Mouse (Mus musculus): ENCODE measurements at regions not wholly inside any gene's neighbourhood (a gene's known extent, or its start where the extent isn't known, plus 50 kb on each side); places are given as distances from the start of the nearest gene placed in this dataset.

- TF ChIP-seq CTCF (IDR thresholded peaks at IDR 0.05; ENCODE audit: borderline replicate concordance, insufficient read depth, low read depth, low read length) (no peak), POLR2A (IDR thresholded peaks at IDR 0.05; ENCODE audit: borderline replicate concordance, insufficient read depth, low read length) (no peak)
- Histone ChIP-seq H3K27ac (ENCODE audit: insufficient read depth, low read length) (no peak overlapping the region), H3K27me3 (ENCODE audit: control insufficient read depth, insufficient read depth, low read length) (no peaks in the 10 kb centered on the region), H3K4me3 (replicated peaks; ENCODE audit: insufficient read depth, low read depth, low read length) (no peak overlapping the region), H3K4me1 (ENCODE audit: control insufficient read depth, insufficient read depth, low read length) (no peaks in the 10 kb centered on the region)
- no peak for DNase-seq
- 54% methylated on average over 9 of the region's 9 CpGs for WGBS
Observed at GRCm38 (mm10) chr8:81097076-81097819, 82.5 kb upstream of the Usp38 start.

GRCm38 (mm10) chr8:81095237-81095636 is 80.5 kb upstream of the Usp38 start:
- H3K27ac ChIP-seq (ENCODE audit: insufficient read depth, low read length): no peak overlapping the region
- H3K4me3 ChIP-seq (replicated peaks; ENCODE audit: insufficient read depth, low read depth, low read length): no peak overlapping the region
- no peak for DNase-seq
- H3K4me1 ChIP-seq (ENCODE audit: control insufficient read depth, insufficient read depth, low read length): no peaks in the 10 kb centered on the region
- TF ChIP-seq CTCF (IDR thresholded peaks at IDR 0.05; ENCODE audit: borderline replicate concordance, insufficient read depth, low read depth, low read length): no peak
- TF ChIP-seq POLR2A (IDR thresholded peaks at IDR 0.05; ENCODE audit: borderline replicate concordance, insufficient read depth, low read length): no peak
- no peaks in the 10 kb centered on the region for H3K27me3 ChIP-seq (ENCODE audit: control insufficient read depth, insufficient read depth, low read length)
- WGBS: 72% methylated on average over 2 of the region's 2 CpGs

GRCm38 (mm10) chr8:81080865-81081637 is 66.3 kb upstream of the Usp38 start:
- Histone ChIP-seq H3K27me3 (ENCODE audit: control insufficient read depth, insufficient read depth, low read length) (no peaks in the 10 kb centered on the region), H3K27ac (ENCODE audit: insufficient read depth, low read length) (no peak overlapping the region), H3K4me1 (ENCODE audit: control insufficient read depth, insufficient read depth, low read length) (no peaks in the 10 kb centered on the region), H3K4me3 (replicated peaks; ENCODE audit: insufficient read depth, low read depth, low read length) (no peak overlapping the region)
- TF ChIP-seq CTCF (IDR thresholded peaks at IDR 0.05; ENCODE audit: borderline replicate concordance, insufficient read depth, low read depth, low read length): no peak
- TF ChIP-seq POLR2A (IDR thresholded peaks at IDR 0.05; ENCODE audit: borderline replicate concordance, insufficient read depth, low read length): no peak
- WGBS: 34% methylated on average over 12 of the region's 12 CpGs
- no peak for DNase-seq

GRCm38 (mm10) chr8:81079887-81080300 is 65.2 kb upstream of the Usp38 start:
- DNase-seq: no peak
- no peak overlapping the region for H3K4me3 ChIP-seq (replicated peaks; ENCODE audit: insufficient read depth, low read depth, low read length)
- no peak overlapping the region for H3K27ac ChIP-seq (ENCODE audit: insufficient read depth, low read length)
- no peaks in the 10 kb centered on the region for H3K4me1 ChIP-seq (ENCODE audit: control insufficient read depth, insufficient read depth, low read length)
- WGBS: 80% methylated on average over 8 of the region's 8 CpGs
- TF ChIP-seq POLR2A (IDR thresholded peaks at IDR 0.05; ENCODE audit: borderline replicate concordance, insufficient read depth, low read length): no peak
- no peak for TF ChIP-seq CTCF (IDR thresholded peaks at IDR 0.05; ENCODE audit: borderline replicate concordance, insufficient read depth, low read depth, low read length)
- no peaks in the 10 kb centered on the region for H3K27me3 ChIP-seq (ENCODE audit: control insufficient read depth, insufficient read depth, low read length)

- 60% methylated on average over 5 of the region's 5 CpGs for whole genome bisulfite sequencing
- DNase-seq: no peak
- Histone ChIP-seq H3K27ac (ENCODE audit: insufficient read depth, low read length) (no peak overlapping the region), H3K4me3 (replicated peaks; ENCODE audit: insufficient read depth, low read depth, low read length) (no peak overlapping the region), H3K4me1 (ENCODE audit: control insufficient read depth, insufficient read depth, low read length) (no peaks in the 10 kb centered on the region), H3K27me3 (ENCODE audit: control insufficient read depth, insufficient read depth, low read length) (no peaks in the 10 kb centered on the region)
- TF ChIP-seq CTCF (IDR thresholded peaks at IDR 0.05; ENCODE audit: borderline replicate concordance, insufficient read depth, low read depth, low read length) (no peak), POLR2A (IDR thresholded peaks at IDR 0.05; ENCODE audit: borderline replicate concordance, insufficient read depth, low read length) (no peak)
Observed at GRCm38 (mm10) chr8:81069080-81069840, 54.5 kb upstream of the Usp38 start.

GRCm38 (mm10) chr8:81068519-81068918 is 53.8 kb upstream of the Usp38 start:
- Histone ChIP-seq H3K4me1 (ENCODE audit: control insufficient read depth, insufficient read depth, low read length) (no peaks in the 10 kb centered on the region), H3K27ac (ENCODE audit: insufficient read depth, low read length) (no peak overlapping the region), H3K4me3 (replicated peaks; ENCODE audit: insufficient read depth, low read depth, low read length) (no peak overlapping the region), H3K27me3 (ENCODE audit: control insufficient read depth, insufficient read depth, low read length) (no peaks in the 10 kb centered on the region)
- DNase-seq: no peak
- 66% methylated on average over 3 of the region's 3 CpGs for WGBS
- no peak for TF ChIP-seq CTCF (IDR thresholded peaks at IDR 0.05; ENCODE audit: borderline replicate concordance, insufficient read depth, low read depth, low read length)
- no peak for TF ChIP-seq POLR2A (IDR thresholded peaks at IDR 0.05; ENCODE audit: borderline replicate concordance, insufficient read depth, low read length)

GRCm38 (mm10) chr8:81066765-81067164 is 52.0 kb upstream of the Usp38 start:
- 87% methylated on average over 2 of the region's 2 CpGs for WGBS
- Histone ChIP-seq H3K27ac (ENCODE audit: insufficient read depth, low read length) (no peak overlapping the region), H3K4me1 (ENCODE audit: control insufficient read depth, insufficient read depth, low read length) (no peaks in the 10 kb centered on the region), H3K27me3 (ENCODE audit: control insufficient read depth, insufficient read depth, low read length) (no peaks in the 10 kb centered on the region), H3K4me3 (replicated peaks; ENCODE audit: insufficient read depth, low read depth, low read length) (no peak overlapping the region)
- no peak for DNase-seq
- TF ChIP-seq CTCF (IDR thresholded peaks at IDR 0.05; ENCODE audit: borderline replicate concordance, insufficient read depth, low read depth, low read length) (no peak), POLR2A (IDR thresholded peaks at IDR 0.05; ENCODE audit: borderline replicate concordance, insufficient read depth, low read length) (no peak)
